Mouse (Mus musculus) liver (tissue): ENCODE data around the gene Otud7b.
A peak's percentile ranks its signal among the peaks of the same experiment; 100 is the strongest.
"Not testable (repeated sequence)": the region's sequence is repeated elsewhere in the genome, so short reads cannot be mapped to it uniquely, and the experiment has no call there.

Experiments used
- DNase-seq: peaks from one replicate; pipeline ENCODE4 v3.0.0-alpha.2; 2020; ENCODE audit warnings: mixed read lengths

Otud7b gene

DNA sequence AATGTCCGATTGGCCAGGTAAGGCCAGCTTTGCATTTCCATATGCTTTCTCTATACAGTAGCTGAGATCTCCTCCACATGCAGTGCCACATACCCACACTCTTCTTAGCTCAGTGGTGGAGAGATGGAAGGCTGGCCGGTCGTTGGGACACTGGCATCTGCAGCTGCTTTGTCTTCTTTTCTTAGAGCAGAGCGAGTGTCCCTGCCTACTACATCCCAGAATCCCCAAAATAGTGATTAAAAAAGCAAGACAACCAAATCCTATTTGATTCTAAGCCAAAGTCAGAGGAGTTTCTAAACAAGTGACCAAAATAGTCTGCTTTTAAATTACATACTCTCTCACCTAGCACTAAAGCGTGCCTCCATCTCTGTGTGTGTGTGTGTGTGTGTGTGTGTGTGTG lies 48.3 kb downstream of the Otud7b start:
- no peak for DNase-seq

DNA sequence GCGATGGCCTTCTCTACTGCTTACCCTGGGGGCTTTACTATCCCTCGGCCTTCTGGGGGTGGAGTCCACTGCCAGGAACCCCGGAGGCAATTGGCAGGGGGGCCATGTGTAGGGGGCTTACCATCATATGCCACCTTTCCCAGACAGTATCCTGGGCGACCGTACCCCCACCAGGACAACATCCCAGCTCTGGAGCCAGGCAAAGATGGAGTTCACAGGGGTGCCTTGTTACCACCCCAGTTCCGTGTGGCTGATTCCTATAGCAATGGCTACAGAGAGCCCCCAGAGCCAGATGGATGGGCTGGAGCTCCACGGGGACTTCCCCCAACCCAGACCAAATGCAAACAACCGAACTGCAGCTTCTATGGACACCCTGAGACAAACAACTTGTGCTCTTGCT lies 51.2 kb downstream of the Otud7b start:
- no peak for DNase-seq

DNA sequence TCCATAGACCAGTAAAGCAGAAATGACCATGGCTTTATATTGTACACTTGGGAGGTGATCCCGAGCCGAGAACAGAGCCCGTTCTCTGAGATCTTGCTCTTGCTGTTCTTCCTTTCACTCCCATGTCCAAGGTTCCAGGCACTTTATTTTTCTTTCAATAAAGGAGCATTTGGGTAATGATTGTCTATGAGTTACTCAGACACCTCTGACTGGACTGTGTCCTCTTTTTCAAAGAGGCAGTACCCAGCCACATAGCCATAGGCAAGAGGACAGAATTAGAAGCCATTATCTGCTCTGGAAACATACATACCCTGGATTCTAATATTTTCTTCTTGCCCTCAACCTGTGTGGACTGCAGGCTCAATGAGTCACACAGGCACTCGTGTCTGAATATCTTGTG lies 55.5 kb downstream of the Otud7b start:
- no peak for DNase-seq

DNA sequence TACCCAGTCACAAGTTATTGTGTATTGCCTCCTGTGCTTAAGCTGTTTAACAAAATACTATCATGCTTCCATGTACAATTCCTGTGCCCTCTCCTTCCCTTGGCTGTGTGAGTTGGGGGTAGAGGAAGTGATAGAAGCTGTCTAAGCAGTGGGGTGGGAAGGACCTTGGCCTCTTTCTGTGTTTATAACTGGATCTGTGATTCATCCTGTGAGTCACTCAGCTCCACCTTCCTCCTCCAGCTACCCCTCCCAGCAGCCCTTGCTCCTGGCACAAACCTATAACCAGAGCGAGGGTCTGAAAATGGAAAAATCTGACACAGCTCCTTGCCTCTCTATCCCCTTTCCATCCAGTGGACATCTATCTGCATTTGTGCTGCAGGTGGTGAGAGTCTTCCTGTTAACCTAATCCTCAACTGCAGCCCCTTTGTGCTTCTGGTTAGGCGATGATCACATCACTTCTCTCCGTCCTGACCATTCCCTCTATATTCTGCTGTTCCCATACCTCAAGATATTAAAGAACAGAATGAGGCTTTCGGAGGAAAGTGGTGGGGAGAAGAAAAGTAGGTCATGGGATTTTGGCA lies 56.0 kb downstream of the Otud7b start:
- no peak for DNase-seq

DNA sequence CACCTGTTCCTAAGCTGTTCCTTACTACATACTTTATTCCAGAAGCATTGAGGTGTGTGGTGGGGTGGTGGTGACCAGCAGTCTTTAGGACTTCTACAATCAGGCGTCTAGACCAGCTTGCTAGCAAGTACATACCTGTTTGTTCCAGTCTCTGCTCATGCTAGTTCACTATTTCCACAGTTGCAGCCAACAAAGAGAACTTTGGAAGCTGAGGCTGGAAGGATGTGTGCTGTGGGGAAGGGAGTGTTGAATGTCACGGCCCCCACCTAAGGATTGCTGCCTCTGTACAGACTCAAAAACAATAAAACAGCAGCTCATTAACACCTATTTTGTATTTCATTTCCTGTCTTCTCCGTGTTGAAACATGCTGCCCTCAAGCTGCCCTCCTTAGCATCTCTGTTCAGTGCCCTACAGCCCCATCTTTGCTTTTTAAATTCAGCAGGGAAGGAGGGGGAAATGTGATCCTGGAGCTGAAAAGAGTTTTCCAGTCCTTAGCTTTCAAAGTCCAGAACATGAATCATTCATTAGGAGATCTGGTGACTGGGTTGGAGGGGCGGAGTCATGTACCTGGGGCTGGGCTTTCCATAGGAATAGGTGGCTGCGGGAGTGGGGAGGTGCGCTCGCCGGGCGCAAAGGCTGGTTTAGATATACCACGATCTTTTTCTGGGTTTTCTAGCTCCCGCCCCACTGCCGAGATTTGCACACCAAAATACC lies 56.6 kb downstream of the Otud7b start:
- DNase-seq, result peak; percentile 68

DNA sequence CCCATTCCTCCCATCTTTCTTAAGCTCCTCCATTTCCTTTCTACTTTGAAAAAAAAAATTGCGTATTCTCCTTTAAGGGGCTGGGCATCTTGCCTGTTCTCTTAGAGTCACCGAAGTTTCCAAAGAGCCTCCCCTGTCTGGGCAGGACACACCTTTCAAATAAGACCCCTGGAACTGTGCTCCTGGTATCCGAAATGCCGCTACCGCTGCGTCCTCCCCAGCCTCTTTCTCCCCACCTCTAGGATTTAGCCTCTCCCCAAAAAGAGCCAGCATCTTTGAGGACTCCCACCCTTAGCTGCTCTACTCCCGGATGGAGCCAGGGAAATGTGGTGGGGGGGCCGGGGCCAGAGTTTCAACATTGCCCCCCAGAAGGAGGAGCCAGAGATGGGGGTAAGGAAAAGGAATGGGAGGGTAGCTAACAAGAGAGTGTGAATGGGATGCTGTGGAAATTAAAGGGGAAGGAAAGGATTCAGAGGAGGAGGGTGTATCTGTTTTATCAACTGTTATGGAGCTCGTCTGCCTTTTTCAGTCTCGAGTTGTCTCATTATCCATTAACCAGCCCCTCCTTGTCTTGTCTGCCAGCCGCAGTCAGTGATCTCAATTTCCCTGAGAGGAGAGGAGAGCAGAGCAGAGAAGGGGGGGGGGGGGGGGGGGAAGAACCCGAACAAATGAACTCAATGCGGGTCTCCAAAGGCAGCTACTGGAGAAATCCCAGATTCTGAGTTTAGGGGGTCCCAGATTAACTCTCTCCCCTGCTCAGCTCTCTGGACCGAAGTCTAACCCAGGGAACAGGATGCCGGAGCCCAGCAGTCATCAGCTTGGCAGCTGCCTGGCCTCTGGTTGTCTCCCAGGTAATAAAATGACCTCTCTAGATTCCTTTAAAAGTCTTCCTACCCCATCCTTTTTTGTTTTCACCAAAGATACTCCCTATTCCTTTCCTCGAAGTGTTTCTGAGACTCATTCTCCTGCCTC lies 57.8 kb downstream of the Otud7b start, which contains the start of gene Mtmr11:
TSS of gene Mtmr11 (plus strand) at position 136 of the 972 bp plus-strand sequence.
- DNase-seq, result no peak

DNA sequence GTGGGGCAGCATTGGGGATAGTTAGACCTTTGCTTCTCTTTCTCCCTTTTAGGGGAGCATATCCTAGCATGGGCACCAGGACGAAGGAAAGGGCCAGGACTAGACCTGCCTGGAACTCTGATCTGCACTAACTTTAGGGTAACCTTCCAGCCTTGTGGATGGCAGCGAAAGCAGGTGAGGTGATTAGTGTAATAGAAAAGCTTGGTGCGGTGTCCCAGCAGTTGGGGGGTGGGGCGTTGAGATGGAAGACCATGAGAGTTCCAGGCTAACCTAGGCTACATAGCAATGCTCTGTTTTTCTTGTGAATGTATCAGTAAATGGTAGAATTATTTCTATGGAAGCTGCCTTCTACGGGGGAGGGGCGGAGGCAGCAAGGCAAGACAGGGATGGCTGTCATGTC lies 58.7 kb downstream of the Otud7b start:
- no peak for DNase-seq

DNA sequence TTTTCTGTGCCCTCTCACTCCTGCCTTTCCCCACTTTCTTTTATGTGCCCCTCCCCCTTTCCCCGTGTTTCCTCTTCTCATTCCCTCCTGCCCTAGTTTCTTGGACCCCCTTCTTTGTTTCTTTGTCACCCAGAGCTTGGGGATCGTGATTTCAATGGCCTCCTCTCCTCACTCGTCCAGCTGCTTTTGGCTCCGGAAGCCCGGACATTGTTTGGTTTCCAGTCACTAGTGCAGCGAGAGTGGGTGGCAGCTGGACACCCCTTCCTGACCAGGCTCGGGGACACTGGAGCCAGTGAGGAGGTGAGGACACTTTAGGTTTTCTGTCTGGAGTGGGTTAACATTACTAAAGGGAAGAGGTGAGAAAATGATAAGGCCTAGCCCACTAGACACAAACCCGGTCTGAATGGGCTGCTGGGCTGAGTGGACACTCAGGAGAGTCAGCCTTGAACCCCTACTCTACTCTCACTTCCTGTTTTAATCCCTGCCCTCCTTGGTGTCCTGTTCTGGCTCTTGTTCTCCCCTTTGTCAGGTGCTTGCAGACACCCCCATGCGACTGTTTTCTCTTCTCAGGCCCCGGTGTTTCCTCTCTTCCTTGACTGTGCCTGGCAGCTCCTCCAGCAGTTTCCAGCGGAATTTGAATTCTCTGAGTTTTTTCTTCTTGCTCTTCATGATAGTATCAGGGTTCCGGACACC lies 64.3 kb downstream of the Otud7b start:
- DNase-seq, result no peak

DNA sequence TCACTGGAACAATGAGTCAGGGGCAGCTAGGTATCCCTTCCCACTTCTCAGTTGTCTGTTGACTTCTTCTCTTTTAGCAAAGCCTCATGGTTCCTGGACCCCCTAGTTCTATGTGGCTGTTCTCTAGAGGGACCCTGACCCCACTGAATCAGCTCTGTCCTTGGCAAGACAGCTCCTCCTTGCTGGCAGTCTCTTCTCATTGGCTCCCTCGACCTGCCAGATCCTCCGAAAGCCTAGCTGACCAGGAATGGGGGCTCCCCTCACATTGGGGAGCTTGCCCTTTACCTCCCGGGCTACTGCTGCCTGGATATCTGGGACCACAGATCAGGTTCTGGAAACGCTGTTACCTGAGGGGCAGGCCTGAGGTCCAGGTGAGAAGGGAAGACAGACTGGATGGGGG lies 65.9 kb downstream of the Otud7b start:
- no peak for DNase-seq

DNA sequence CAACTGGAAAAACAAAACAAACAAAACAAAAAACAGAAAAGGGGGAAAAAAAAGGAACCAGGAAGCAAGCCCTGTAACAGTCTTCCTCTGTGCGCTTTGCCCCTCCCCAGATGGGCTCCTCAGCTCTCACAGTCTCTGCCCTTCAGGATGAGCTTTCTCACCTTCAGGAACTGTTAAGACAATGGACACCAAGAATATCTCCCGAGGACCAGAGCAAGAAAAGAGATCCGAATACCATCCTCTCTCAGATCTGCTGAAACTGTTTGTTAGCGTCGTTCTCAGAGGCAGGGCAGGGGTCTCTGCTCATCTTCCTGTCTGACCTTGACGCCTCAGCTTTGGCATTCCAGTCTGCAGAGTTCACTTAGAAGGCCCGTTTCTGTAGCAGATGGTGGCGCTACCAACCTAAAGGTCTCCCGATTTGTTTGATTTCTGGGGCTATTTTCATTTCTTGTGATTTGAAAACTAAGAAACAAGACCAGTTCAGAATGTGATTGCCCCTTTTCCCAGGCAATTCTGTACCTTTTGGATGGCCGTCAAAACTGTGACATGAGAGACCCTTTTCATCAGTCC lies 66.7 kb downstream of the Otud7b start:
- no peak for DNase-seq

DNA sequence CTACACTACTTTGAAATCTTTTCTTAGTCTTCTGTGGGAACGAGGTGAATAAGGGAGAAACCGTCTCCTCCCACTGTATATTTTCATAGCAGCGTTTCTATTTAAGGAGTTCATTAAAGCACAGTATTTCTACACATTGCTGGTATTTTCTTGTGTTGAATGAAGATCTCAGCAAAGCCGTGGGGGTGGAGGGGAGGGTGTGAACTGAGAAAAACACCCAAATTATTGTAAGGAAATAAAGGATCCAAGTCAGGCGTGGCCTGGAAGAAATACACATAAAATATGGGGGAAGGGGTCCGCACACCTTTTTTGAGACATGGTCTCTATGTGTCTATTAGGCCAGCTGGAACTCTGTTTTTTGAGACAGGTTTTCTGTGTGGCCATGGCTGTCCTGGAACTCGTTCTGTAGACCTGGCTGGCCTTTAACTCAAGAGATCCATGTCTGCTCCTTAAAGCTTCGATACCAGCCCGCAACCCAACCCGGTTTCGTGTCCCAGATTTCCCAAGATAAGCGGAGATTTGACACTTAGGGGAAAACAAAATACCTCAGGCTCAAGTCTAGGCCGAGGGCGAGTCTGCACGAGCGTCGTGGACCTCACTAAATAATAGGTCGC lies 67.4 kb downstream of the Otud7b start:
- DNase-seq, result no peak

DNA sequence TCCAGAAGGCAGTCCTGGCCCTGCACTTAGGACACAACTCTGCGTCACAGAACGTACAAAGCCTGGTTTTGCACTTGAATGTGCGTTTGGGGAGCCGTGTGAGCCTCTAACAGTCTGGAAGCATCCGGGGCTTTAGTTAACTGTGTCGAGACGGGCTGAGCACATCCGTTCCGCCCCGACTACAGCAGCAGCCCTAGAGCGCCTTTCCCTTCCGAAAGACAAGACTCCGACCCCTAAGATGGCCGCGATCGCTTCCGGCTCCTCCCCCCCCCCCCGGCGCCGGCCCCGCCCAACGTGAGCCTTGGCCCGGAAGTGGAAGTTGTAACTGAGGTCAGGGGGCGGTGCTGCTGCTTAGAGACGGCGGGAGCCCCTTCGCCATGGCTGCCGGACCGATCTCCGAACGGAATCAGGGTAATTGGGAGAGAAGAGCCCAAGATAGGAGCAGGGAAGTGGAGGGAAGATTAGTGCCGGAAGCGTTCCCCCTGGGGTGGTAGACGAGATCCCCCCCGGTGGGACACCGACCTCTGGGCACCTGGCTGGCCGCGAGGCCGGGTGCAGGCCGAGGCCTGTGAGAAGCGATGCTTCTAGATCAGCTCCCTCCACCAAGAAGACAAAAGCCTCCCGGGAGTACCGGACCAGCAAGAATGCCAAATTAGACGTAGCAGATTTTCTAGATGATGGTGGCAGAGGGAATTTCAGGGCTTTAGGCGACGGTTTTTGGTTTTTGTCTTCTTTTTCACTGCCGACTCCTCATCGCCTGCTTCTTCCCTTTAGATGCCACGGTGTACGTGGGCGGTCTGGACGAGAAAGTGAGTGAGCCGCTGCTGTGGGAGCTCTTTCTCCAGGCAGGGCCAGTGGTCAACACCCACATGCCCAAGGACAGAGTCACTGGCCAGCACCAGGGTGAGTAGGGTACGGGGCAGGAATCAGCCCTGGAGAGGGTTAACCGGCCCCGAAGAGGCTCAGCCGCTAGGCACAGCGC lies 68.2 kb downstream of the Otud7b start, which contains the start of gene Sf3b4:
TSS of gene Sf3b4 (plus strand) at position 136 of the 982 bp plus-strand sequence.
- peak; percentile 94 for DNase-seq

DNA sequence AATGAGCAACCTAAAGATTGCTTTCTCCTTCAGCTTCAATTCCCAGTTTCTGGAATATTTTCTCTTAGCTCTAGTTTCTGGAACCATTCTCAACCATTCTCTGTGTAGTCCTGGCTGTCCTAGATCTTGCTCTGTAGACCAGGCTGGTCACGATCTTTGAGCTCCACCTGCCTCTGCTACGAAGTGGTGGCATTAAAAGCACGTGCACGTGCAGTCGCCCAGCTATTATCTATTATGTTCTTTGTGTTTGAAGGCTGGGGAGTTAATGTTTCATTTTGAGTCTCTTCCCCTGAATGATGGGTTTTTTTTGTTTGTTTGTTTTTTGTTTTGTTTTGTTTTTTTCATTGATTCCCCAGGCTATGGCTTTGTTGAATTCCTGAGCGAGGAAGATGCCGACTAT lies 68.9 kb downstream of the Otud7b start:
- no peak for DNase-seq

DNA sequence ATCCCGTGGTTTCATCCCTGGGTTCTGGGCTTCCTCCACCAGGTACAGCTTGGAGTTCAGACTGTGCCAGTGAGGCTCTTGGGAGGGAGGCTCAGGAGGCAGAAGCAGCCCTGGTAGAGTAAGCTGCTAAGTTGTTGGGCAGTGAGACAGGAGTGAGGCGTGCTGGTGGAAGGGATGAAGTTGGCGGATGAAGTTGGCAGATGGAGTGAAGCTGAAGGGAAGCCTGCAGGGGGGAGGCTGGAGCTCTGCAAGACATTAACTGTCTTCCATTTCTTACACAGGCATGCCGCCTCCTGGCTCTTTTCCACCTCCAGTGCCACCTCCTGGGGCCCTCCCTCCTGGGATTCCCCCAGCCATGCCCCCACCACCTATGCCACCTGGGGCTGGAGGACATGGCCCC lies 69.7 kb downstream of the Otud7b start:
- DNase-seq, result not testable (repeated sequence)

DNA sequence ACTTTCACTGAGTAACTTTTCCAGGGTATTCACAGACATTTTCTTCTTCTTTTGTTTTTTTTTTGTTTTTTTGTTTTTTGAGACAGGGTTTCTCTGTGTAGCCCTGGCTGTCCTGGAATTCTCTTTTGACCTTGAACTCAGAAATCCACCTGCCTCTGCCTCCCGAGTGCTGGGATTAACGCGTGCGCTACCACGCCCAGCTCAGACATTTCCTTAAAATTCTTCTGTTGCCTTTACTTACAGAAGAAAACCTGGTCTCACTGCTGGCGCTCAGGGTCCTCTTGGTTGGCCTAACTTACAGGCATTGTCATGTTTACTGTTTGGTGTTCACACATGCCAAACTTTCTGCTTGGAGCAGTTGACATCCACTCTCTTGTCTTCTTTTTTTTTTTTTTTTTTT lies 70.9 kb downstream of the Otud7b start:
- no peak for DNase-seq

DNA sequence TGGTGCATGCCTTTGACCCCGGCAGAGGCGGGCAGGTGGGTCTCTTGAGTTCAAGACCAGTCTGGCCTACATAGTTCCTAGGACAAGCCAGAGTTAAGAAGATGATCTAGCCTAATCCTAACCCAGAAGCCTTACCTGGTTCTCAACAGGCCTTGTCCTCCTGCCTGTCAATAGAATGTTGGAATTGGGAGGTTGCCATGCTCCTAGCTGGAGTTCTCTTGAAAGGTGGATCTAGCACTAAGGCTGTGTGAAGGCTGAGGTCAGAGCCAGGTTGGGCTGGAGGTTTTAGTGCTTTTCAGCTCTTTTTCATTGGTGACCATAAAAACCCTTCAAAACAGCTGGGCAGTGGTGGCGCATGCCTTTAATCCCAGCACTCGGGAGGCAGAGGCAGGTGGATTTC lies 74.1 kb downstream of the Otud7b start:
- no peak for DNase-seq

DNA sequence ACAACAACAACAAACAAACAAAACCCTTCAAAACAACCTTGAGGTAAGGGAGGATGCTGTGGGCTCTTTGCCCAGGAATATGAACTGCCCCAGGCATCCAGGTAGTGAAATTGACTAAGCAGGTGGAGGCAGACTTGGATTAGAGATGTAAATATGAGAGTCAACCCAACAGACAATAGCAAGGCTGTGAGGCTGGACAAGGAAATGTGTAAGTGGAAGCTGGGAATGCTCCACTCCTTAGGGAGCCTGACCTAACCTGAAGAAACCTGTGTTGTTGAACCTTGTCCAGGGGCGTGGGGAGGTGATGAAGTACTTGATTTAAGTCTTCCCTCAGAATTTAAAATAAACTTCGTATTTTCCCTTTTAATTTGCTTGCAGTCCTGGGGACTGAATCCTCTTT lies 74.6 kb downstream of the Otud7b start:
- no peak for DNase-seq

DNA sequence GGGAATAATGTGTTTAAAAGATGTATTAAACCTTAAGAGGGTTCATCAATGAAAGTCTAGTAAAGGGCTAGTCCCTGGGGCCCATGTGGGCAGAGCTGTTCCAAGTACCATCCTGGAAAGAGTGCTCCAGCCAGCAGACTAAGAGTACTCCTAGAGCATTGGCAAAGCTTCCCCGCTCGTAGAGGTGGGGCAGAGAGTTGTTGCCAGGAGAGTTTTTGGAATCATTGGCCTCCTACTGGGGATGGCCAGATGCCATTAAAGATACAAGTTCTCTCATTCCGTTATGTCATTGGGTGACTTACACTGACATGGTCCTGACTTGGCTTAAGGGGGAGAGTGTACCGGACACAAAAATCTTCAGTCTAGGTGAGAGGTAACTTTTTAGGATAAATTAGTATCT lies 75.2 kb downstream of the Otud7b start:
- DNase-seq, result no peak

DNA sequence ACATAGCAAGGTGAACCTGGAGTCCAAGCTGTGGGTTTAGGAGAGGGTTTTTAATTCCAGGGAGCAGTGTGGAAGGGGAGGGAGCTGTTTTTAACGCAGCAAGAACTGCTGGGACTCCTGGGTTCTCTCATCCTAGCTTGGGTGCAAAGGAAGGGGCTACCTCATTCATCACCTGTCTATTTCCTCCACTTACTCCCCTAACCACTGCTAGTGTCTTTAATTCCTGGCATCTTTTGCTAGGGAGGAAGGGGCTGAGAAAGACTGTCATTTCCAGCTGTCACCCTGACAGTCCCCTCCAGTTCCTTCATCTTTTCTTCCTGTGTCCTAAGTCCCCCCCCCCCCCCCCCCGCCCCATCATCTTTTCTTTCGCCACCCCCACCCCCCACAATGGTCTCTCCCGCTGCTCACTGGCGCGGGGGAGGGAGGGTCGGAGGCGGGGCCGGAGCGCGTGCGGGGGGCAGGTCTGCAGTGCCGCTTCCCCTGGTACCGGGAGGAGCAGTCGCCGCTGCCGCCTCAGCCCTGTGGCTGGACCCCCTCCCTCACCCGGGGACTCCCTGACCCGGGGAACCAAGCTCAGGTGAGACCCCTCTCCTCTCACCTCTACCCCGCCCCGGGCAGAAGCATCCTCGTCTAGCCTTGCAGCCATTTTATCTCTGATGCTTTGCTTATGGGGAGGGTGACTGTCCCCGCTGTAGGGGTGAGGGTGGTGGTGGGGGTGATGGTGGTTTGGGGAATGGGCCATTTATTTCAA lies 76.6 kb downstream of the Otud7b start, which contains the start of gene Sv2a:
TSS of gene Sv2a (plus strand) at position 425 of the 751 bp plus-strand sequence.
- DNase-seq, result peak; percentile 47
